Mouse (Mus musculus) T-cell, adult 2 months (primary cell): ENCODE data around the gene Hist1h2bf.
A peak's percentile ranks its signal among the peaks of the same experiment; 100 is the strongest.
"Not testable (repeated sequence)": the region's sequence is repeated elsewhere in the genome, so short reads cannot be mapped to it uniquely, and the experiment has no call there.

Experiments
- DNase-seq: peaks from one replicate; pipeline ENCODE4 v3.0.0; 2022; ENCODE audit warnings: low spot score

Hist1h2bf gene

DNA sequence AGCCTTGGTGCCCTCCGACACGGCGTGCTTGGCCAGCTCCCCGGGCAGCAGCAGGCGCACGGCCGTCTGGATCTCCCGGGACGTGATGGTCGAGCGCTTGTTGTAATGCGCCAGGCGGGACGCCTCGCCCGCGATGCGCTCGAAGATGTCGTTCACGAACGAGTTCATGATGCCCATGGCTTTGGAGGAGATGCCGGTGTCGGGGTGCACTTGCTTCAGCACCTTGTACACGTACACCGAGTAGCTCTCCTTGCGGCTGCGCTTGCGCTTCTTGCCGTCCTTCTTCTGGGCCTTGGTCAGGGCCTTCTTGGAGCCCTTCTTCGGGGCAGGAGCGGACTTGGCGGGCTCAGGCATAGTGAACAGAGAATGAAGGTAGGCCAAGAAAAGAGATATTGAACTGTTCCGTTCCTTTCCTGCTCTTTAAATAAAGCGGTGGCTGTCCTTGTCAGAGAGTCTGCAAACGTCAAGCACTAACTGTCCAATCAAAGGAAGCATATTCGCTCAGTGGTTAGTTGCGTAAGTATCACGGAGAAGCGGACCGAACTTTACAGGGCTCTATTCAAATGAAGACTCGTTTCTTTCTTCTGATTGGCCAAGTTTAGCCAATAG, 30.9 kb downstream of the Hist1h2bf start, which contains the start of gene Hist1h2bh:
TSS of gene Hist1h2bh (minus strand) at position 394 of the 609 bp plus-strand sequence.
- DNase-seq: peak; percentile 83

DNA sequence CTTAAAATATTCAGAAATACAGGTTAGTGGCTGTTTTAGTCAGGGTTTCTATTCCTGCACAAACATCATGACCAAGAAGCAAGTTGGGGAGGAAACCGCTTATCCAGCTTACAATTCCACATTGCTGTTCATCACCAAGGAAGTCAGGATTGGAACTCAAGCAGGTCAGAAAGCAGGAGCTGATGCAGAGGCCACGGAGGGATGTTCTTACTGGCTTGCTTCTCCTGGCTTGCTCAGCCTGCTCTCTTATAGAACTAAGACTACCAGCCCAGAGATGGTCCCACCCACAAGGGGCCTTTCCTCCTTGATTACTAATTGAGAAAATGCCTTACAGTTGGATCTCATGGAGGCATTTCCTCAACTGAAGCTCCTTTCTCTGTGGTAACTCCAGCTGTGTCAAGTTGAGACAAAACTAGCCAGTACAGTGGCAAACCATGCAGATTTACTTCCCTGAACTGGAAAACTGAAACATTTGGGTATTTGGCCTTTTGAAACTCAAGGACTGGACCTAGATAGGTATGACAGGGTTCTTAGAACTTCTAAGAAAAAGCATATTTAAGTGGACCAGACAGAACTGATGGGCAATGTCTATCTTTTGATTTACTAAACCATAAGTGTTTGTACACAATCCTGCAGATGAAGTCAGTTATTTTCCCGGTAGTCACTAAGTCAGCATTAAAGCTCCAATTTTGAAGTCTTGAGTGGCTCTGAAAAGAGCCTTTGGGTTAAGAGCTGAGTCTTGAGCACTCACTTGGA, 31.6 kb downstream of the Hist1h2bf start:
- not testable (repeated sequence) for DNase-seq

DNA sequence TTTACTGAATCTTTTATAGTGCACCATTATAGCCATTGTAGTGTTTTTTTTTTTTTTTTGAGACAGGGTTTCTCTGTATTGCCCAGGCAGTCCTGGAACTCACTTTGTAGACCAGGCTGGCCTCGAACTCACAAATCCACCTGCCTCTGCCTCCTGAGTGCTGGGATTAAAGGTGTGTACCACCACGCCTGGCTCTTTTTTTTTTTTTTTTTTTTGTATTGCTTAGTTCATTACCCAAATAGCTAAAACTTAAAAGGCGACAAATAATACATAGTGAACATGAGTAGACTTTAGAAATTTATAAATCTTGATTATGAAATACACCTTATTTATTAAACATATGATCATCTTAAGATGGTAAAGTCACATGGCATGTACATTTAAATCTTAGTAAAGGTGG, 32.5 kb downstream of the Hist1h2bf start:
- no peak for DNase-seq

DNA sequence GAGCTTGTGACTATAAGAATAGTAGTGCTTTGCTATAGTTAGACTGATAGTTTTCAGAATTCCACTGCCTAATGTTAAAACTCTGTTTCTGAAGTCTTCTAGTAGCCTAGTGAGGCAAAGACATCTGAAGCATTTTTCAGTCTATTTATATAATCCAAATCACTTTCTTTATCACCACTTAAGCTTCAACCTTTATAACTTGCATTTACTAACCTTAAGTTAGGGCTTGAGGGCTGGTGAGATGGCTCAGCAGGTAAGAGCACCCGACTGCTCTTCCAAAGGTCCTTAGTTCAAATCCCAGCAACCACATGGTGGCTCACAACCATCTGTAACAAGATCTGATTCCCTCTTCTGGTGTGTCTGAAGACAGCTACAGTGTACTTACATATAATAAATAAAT, 34.2 kb downstream of the Hist1h2bf start:
- not testable (repeated sequence) for DNase-seq

DNA sequence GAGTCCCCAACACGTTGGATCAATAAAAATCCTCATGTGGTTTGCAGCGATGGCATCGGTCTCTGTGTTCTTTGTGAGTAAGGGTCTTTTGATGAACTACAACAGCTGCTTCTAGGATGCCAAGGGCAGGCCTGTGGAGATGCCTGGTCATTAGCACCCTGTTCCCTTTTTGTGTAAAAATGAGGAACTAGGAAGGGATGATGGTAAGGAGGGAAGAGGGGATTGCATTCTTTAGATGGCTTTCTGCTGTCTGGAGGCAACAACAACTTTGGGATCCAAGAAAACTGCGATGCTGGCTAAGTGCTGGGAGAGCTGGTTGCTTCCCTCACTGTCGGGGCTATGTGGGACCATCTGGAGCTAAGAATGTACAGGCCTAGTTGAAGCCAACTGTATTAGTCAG, 35.7 kb downstream of the Hist1h2bf start:
- DNase-seq: no peak

DNA sequence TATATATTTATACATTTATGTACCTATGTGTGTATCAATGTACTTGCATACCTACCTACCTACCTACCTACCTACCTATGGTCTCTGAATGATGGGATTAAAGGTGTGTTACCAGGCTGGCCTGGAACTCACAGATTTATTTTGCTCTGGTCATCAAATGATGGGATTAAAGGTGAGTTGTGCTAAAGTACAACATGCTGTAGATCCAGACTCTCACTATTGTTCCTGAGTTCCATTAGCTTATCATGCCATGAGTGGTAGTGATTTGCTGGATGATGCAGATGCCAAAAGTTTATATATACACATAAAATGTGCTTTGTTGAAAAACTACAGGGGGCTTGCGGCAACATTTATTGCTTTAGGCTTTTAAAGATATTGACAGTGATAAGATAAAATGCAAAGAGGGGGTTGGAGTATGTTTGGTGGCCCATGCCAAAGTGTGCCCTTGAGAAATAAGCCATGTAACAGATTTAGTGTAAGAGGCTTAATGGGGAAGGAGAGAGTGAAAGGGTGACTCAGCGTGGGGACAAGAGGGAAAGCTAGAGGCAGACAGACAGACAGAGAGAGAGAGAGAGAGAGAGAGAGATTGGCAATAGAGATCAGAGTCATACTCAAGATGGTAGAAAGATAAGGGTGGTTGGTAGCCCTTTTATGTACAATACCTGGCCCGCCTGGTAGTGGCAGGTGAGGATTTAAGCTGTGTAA, 36.8 kb downstream of the Hist1h2bf start:
- no peak for DNase-seq

DNA sequence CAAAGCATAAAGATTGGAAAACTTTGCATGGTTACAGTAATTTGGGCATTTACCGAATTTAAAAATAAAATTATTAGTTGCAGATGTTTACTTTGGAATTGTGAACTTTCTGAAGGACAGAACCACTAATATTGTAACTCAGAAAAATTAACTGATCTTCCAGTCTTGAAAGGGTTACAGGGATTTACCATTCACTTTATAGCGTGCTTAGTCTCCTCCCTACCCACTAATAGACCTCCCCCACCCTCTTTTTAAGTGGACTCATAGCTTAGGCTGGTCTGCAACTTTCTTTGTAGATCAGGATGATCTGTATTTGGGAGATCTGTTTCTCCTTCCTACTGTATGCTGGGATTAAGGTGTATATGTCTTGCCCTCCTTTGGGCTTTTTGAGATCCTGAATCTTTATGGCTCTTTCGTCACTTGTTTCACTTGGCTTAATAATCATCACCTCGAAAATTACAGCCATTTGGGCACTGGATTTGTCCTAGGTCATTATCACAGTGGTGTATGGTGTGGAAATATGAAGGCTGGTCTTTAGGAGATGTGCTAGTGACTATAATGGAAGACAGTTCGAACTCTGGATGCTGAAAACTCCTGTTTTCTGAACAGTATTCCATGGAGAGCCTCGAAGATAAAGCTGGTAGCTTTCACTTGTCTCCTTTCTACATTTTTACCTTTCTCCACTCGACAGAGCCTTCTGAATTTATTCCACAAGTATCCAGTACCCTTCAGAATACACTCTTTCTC, 37.7 kb downstream of the Hist1h2bf start:
- no peak for DNase-seq

DNA sequence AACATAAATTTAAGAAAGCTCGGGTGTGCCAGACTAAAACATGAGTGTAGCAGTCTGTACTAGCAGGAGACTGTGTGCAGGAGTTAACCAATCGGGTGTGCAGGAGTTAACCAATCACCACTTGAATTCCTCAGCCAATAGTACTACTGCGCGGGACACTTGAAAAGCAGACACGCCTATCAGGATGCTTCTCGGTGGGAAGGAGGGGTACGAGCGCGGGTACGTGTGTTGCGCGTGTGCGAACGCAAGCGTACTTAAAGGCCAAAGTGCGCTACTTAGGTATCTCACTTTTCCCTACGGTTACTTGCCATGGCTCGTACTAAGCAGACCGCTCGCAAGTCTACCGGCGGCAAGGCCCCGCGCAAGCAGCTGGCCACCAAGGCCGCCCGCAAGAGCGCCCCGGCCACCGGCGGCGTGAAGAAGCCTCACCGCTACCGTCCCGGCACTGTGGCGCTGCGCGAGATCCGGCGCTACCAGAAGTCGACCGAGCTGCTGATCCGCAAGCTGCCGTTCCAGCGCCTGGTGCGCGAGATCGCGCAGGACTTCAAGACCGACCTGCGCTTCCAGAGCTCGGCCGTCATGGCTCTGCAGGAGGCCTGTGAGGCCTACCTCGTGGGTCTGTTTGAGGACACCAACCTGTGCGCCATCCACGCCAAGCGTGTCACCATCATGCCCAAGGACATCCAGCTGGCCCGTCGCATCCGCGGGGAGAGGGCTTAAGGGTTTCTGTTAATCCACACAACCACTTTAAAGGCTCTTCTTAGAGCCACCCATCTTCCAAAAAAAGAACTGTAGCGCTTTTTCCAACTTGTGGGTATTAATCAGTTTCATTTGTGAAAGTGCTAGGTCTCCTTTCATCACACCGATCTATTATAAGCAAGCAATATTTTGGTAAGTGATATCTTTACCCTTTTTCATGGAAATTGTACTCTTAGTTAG, 38.6 kb downstream of the Hist1h2bf start, which contains the start of gene Hist1h3g:
TSS of gene Hist1h3g (plus strand) at position 286 of the 939 bp plus-strand sequence.
- peak; percentile 85 for DNase-seq

DNA sequence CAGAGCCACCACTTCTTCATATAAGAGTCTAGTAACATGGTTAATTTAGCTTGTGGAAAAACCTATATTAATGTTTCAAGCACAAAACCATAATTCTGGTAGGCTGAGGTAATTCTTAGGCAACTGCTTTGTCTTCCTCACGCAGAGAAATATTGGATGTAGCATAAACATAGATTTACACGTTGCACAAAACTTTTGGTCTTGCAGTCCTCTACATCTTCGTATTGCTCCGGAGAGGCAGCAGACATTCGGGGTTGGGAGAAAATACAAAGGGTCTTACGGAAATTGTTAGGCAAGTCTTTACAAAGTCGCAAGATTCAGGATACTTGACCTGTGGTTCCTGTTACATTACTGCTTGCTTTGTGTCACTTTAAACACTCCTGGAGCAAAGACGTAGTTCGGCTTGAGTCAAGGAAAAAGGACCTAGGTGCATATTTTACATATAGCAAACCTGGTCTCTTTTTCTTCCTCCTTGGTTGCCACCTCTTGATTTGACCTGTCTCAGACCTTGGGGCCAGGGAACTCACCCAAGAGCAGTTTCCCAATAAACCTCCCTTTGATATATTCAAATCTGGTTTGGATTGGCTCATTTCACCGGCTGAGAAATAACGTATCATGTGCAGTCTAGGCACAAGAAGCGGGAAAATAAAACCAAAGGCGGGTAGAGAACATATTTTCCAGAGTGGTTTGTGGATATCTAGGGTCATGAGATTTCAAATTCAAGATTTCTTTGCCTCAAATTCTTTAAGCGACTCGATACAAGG, 39.4 kb downstream of the Hist1h2bf start:
- no peak for DNase-seq

DNA sequence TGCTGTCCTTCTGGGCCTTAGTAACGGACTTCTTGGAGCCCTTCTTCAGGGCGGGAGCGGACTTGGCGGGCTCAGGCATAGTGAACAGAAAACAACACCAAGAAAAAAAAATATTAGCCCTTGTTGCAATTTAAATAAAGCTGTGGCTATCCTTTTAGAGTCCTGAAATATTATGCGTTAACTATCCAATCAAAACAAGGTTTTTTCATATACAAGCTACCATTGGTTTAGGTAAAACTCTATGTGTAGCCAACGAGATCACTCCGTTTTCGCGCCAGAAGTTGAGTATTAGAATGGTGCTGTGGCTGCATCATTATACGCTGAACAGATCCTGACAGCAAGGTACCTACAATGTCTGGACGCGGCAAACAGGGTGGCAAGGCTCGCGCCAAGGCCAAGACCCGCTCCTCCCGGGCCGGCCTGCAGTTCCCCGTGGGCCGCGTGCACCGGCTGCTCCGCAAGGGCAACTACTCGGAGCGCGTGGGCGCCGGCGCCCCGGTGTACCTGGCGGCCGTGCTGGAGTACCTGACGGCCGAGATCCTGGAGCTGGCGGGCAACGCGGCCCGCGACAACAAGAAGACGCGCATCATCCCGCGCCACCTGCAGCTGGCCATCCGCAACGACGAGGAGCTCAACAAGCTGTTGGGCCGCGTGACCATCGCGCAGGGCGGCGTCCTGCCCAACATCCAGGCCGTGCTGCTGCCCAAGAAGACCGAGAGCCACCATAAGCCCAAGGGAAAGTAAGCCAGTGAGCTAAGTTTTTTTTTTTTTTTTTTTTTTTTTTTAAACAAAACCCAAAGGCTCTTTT, 40.2 kb downstream of the Hist1h2bf start, which contains the start of gene Hist1h2af:
TSS of gene Hist1h2af (plus strand) at position 347 of the 808 bp plus-strand sequence.
- DNase-seq: peak; percentile 50

DNA sequence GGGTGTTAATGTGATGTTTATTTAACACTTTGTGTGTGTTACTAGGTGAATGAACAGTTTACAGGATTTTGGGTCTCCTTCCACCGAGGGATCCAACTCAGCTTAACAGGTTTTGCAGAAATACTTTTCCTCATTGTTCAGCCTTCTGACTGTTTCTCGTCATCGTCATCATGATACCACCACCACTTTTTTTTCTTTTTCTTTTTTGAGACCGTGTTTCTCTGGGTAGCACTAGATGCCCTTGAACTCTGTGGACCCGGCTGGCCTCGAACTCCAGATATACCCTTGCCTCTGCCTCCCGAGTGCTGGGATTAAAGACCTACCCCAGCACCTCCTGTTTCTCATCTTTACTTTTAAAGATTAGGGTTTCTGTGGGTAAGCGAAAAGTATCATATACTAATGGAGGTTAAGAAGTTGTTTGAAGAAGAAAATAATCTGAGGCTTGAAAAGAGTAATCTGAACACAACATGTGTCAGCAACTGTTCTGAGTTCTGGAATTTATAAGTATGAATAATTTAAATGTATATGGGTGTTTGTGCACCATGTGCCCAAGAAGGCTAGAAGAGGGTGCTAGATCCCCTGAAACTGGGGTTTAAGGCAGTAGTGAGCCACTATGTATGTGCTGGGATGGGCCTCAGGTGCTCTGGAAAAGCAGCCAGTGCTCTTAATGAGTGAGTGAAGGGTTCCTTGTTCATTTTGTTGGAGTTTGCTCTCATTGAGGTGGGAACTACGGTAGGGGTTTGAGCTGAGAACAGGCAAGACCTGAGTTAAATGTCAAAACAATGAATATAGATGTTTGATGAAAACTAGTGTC, 41.5 kb downstream of the Hist1h2bf start:
- DNase-seq: no peak

DNA sequence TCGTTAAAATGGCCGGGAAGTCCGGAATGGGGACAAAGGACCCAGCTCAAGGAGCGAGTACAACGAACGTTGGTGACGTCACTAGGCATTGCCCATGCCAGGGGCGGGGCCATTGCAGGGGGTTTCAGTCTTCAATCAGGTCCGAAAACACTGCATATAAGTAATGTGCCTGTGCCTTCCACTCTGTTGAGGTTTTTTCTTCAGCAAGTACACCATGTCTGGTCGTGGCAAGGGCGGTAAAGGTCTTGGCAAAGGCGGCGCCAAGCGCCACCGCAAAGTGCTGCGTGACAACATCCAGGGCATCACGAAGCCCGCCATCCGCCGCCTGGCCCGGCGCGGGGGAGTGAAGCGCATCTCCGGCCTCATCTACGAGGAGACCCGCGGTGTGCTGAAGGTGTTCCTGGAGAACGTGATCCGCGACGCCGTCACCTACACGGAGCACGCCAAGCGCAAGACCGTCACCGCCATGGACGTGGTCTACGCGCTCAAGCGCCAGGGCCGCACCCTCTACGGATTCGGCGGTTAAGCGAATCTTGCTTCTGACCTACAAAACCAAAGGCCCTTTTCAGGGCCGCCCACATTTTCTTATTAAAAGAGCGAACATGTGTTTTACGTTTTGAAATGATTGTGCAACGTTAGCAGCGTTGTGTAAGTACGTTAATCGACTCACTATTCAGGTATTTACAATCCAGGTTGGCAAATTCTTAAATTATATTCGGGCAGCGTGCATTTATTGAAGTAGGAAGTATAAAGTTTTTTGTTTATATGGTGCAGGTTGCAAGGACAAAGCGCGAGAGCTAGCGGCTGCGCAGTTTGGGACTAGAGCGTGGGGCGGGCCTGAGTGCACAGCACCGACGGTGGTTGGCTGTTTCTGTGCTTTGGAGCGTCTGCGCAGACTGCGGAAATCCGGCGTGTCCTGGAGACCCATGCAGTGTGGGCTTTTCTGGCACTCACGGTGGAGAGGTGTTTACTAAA, 42.8 kb downstream of the Hist1h2bf start, which contains the start of gene Hist1h4h:
TSS of gene Hist1h4h (plus strand) at position 150 of the 975 bp plus-strand sequence.
- peak; percentile 94 for DNase-seq

DNA sequence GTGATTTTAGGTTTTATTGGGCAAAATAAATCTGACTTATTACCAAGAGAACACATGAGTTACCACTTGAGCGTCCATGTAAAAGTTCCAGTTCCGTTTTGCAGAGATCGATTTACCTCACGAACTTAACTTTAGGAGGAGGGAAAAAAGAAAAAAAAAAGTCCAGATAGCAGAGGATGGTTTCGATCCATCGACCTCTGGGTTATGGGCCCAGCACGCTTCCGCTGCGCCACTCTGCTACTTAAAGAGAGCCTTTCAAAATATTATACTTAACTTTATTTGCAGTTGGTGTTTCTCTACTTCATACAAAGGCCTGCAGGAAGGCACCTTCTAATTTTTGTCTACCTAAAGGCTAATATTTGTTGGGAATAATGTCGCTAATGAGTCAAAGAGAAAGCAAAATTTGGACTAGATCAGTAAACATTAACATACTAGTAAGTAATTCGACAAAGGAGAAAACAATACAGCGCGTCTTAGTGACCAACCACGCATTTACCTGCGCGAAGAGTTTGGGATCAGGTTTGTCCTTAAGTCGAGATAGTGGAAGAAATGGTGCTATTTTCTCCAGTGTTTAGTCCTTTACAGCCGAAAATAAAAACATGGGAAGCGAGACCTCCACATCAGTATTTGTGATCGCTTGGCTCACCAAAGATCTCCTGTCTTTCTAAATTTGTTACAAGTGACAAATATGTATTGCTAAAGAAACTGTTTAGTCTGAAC, 43.7 kb downstream of the Hist1h2bf start:
- DNase-seq: peak; percentile 77

DNA sequence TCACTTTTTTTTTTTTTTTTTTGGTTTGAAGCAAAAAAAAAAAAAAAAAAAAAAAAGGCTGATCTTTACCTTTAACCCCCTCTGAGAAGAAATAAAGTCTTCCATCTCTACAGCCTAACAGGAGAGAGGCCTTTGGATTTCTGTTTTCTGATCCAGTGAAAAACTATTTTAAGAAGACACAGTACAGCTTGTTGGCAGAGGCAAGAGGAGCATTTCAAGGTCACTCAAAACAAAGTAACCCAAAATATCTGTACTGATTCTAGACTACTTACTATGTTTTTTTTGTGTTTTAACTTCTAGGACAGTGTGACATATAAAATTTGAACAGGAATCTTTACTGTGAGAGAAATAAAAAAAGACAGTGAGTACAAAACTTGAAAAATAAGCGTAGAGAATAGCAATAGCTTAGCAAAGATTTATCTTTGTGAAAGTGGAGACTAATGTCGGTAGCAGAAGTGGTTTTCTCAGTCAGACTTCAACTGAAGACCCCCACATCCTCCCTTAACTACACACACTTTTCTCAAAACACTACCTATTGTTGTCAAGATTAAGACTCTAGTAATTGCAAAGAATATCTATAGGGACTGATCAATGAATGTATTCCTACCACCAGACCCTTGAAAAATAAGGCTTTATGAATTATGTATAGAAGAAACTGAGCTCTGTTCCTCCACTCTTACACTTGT, 44.4 kb downstream of the Hist1h2bf start:
- DNase-seq: no peak

DNA sequence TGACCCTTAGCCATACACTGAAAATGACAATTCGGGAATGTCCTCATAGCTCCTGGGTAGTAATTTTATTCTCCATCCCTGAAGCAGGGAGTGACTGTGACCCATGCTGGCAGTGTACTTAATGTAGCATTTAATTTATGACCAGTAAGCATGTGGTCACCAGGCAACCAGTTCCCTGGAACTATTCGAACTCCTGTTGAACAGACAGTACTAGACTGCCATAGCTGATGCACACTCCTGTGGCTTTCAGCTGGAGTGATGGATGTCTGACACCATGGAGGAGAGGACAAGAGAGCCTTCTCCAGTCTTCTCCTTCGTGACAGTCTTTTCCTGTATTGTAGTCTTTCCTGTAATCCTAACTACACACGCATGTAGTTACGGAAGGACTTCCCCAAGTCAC, 45.0 kb downstream of the Hist1h2bf start:
- DNase-seq: no peak

DNA sequence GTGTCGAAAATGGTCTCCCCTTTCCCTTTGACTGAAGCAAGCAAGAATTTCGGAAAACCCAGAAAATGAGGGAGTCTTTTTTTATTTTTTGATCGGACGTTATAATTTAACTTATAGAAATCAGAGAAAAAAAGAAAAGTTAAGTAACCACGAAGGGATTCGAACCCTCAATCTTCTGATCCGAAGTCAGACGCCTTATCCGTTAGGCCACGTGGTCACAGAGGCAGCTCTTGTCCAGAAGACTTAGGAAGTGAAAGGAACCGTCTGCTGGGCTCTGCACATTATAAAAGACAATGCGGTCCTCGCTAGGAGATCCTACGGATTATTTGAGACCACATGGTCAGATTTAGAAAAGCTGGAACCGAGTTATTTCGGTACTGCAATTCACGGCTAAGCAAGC, 47.7 kb downstream of the Hist1h2bf start:
- peak; percentile 86 for DNase-seq
